Mouse (Mus musculus) liver, postnatal 0 days (tissue): ENCODE data around the gene Saal1.

Experiments
- CTCF ChIP-seq: sonication (generic); IDR thresholded peaks from 2 replicates; pipeline ENCODE4 v1.5.1; 2016; ENCODE audit warnings: antibody characterized with exemption, low read depth
- EP300 ChIP-seq: IDR thresholded peaks from 2 replicates; pipeline ENCODE4 v1.6.1; 2016; ENCODE audit warnings: antibody characterized with exemption, low read depth, mild to moderate bottlenecking

DNA sequence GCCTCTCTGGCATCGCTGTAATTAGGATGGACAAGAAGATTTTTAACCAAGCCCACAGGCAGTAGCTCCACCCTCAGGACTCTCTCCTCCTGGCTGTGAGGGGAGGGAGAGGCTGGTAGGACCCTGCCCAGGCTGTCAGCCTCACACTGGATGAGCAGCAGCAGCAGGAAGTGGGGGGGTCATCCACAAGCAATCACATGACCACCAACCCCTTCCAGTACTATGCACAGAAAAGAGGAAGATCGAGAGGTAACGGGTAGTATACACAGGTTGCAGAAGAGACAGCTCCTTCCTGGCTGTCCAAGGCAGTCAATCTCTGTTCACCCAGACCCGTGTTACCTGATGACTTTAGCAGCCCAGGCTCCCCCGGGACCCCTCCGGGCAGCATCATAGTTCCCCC is 1.8 kb upstream of the Saal1 start:
- no peak for TF ChIP-seq CTCF
- no peak for TF ChIP-seq EP300
